Mouse (Mus musculus) kidney, postnatal 14 days (tissue): Measurements from ENCODE around the gene Atp2b1.

Experiments used
- DNase-seq: peaks from one replicate; pipeline ENCODE4 v3.0.0; 2022; ENCODE audit warnings: mixed read lengths

The Atp2b1 gene

DNA sequence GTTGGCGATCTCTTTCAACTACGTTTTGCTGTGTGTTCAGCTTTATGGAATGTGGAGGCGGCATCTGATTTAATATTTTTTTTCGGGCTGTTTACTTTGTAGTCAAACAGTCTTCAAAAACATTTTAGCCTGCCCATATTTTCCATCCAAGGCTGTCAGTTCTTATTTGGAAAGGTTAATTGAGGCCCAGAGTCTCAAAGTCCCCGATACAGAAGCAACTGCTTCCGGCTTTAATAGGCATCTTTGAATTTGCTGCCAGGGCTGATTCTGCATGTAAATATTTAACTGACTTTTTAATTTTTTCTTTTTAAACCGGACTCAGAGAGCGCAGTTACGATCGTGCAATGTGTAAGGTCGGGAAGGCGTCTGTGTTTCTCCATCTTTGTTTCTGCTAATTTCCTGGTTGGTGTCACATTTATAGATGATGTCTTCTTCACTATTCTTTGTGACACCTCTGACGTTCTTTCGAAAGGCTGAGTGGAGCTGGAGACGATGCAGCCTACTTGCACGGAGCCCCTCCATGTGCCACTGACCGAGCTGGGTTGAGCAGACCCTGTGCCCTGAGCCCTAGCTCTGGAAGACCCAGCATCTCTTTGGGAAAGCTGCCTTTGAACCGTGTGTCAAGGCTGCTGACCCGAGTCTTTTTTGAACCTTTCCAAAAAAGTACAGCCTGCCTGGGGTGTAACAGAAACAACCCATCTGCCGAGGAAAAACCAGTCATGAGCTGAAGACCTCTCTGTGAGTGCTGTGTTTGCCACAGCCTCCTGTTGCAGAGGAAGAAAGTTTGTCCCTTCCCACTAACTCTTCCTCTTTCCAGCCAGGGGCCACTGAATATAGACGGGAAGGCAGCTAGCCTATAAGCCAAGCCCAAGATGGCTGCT, 123.2 kb downstream of the Atp2b1 start:
- DNase-seq: peak; percentile 38

DNA sequence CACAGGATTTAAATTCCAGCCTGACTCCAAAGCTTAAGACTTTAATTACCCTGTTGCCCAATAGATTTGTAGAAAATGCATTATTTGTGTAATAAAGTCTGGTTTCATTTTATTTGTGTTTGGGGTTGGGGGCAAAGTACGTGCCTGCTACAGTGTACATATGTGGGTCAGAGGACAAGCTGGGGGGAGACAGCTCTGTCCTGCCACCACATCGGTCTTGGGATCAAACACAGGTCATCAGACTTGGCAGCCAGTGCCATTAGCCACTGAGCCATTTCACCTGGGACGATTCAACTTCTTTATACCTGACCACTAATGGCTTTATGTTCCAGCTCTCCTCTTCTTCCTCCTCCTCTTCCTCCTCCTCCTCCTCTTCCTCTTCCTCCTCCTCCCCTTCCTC, 124.7 kb downstream of the Atp2b1 start:
- peak; percentile 10 for DNase-seq

- DNase-seq: no peak
These were observed 126.0 kb downstream of the Atp2b1 start for GRCm38 (mm10) chr10:99040171-99040570.

DNA sequence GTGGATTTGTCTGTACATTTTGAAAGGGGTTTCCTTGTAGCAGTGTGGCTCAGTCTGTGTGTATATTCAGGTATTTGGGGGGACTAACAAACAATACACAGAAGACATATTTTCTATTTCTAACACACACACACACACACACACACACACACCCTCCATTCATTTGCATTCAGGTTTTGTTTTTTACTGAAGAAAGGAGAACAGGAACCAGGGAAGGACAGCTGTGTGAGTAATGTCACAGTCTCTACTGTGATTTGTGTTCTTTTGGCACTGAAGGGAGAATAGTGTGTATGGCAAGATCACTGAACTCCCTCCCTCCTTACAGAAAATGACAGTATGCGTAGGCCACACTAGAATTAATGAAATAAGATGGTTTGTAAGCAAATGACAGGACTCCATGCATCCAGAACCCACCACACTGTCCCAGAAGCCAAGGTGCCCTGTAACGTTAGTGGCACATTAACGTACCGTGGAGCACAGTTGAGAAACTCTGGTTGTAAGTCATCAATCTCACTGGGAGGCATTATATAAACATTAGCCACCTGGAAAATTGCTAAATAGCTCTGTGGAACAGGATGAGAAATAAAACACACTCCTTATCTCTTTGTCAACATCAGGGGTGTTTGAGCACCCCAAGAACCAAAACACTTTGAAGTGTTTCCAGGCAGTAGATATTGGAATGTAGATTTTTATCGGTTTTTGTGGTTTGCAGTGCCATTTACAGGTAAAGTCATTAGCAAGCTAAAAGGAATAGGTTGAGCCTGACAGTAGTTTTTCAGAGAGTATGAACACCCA, 132.7 kb downstream of the Atp2b1 start:
- DNase-seq: no peak

DNA sequence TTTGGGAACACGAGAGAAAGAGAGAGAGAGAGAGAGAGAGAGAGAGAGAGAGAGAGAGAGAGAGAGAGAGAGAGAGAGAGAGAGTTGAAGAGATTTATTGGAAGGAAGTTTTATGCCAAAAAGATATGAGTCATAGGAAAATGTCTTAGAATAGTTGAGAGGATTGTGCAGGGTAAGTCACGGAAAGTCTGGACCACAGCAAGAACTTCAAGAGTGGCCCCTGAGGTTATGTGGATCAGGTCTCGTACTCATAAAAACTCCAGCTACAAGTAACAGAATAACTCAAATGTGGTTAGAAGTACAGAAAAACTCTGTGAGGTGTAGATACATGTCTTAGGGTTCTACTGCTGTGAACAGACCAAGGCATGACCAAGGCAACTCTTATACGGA, 133.3 kb downstream of the Atp2b1 start:
- no peak for DNase-seq

GRCm38 (mm10) chr10:99050093-99050492, 135.9 kb downstream of the Atp2b1 start:
- no peak for DNase-seq

- DNase-seq: no peak
These were observed 138.9 kb downstream of the Atp2b1 start for GRCm38 (mm10) chr10:99053111-99053510.

DNA sequence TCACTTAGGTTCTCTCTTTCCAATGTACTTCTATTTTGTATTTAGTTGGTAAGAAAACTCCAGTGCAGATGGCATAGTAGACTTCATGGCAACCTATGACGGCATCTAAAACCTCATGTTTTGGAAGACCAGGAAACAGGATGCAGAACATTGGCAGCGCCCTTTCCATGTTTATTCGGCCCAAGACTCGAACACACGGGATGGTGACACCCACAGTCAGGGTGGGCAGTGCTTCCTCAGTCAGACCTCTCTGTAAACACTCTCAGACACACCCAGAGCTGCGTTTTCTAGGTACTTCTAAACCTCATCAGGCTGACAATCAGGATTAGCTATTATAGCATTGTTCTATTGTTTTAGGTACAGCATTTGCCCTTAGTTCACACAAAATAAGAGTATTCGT, 146.4 kb downstream of the Atp2b1 start:
- DNase-seq: no peak

DNA sequence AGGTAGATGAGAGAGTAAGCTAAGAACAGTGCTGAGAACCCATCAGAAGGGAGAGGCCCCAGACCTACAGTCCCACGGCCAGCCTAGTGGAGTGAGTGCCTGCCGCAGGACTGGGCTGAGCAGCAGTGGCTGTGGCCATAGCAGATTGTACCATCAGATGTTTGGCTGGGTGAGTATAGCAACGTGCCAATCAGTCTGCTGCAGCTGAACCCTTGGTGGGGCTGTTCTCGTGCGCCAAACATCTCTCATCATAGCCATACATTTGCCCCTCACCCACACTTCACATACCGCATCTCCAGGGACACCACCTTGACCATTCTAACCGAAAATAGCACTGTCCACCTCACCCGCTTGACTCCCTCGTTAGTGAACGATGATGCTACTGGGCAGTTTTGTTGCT, 147.2 kb downstream of the Atp2b1 start:
- no peak for DNase-seq

- no peak for DNase-seq
These were observed 148.3 kb downstream of the Atp2b1 start for GRCm38 (mm10) chr10:99062546-99062945.
